Mouse (Mus musculus) stomach, embryonic 15.5 days (tissue): ENCODE data around the gene Aar2. TPM values are rescaled to one million over a fixed set of nuclear protein-coding genes. Genes with fewer than 3 reads are reported as not detected.
A peak's percentile ranks its signal among the peaks of the same experiment; 100 is the strongest.
"Not testable (repeated sequence)": the region's sequence is repeated elsewhere in the genome, so short reads cannot be mapped to it uniquely, and the experiment has no call there.

Experiments
- ATAC-seq: fragments of 200-750 bp; cut with Nextera tagmentation; 2 replicates; pipeline ENCODE4 v1.8.0; 2017; ENCODE audit warnings: low read depth, moderate number of reproducible peaks, moderate TSS enrichment; ENCODE audit not compliant: insufficient read depth, low FRiP score
- H3K27ac ChIP-seq: fragments of 300-500 bp; sonication (generic); 2 replicates; pipeline ENCODE4 v1.5.1; 2015; ENCODE audit warnings: mild to moderate bottlenecking, inconsistent platforms
- H3K27me3 ChIP-seq: fragments of 300-500 bp; sonication (generic); replicated peaks from 2 replicates; pipeline ENCODE4 v1.6.1; 2015; ENCODE audit warnings: inconsistent platforms
- H3K36me3 ChIP-seq: fragments of 300-500 bp; sonication (generic); 2 replicates; pipeline ENCODE4 v1.6.1; 2015; ENCODE audit warnings: inconsistent platforms
- H3K4me1 ChIP-seq: fragments of 300-500 bp; sonication (generic); 2 replicates; pipeline ENCODE4 v1.6.1; 2015; ENCODE audit warnings: inconsistent platforms
- H3K4me2 ChIP-seq: fragments of 300-500 bp; sonication (generic); 2 replicates; pipeline ENCODE4 v1.6.1; 2015; ENCODE audit warnings: mild to moderate bottlenecking, inconsistent platforms
- H3K4me3 ChIP-seq: fragments of 300-500 bp; sonication (generic); replicated peaks from 2 replicates; pipeline ENCODE4 v1.5.1; 2015; ENCODE audit warnings: inconsistent platforms
- H3K9ac ChIP-seq: fragments of 300-500 bp; sonication (generic); 2 replicates; pipeline ENCODE4 v1.6.1; 2015; ENCODE audit warnings: inconsistent platforms
- H3K9me3 ChIP-seq: fragments of 300-500 bp; sonication (generic); 2 replicates; pipeline ENCODE4 v1.6.1; 2016; ENCODE audit warnings: inconsistent platforms
- WGBS: fragments of 180-500 bp; shearing (Covaris S2); methylation state at CpG from one replicate; pipeline ENCODE4 v1.1.7; 2015; 5-methylcytosine and 5-hydroxymethylcytosine counted together
- polyA plus RNA-seq: library from polyadenylated mRNA; unstranded; fragments of >200 nt; fragmentation: Nextera tagmentation; extraction: Ambion mirVana; gene quantifications from 2 replicates; pipeline ENCODE4 v1.2.1, GENCODE M21; 2015

The Aar2 gene
- 28.0 and 30.5 TPM in 2 replicates for polyA plus RNA-seq

DNA sequence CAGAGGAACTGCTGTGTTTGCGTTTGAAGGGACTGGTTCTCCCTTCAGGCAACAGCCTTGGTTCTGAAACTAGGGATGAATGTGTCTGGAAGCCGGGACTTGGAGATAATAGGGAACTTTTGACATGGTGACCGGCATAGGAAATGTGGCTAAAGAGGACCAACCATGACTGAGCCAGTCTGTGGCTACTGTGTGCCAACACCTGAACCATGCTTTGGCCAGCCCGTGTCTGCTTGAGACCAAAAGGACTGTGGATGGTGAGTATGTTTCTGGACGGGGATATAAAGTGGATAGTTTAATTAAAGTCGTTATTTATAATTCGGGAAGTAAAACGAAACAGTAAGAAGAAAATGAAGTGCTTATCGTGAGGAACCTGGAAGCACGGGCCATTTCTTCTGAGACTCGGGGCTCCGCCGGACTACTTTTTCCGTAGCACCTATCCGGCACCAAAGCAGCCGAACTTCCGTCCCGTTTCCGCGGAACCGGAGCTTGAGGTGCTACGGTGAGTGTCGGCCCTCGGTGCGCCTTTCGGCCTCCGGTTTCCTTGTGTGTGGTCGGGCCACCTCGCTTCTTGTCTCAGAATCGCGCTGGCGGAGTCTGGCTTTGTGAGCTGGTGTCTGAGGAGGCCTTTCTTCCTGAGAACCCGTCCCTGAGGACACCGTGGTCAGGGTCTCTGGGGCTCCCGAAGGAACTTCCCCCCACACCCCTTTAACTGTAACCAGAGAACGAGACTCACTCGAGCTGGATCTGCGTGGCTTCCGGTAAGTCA lies at the start of gene Aar2:
Gene Aar2 (plus strand): TSS at position 462 of the 769 bp plus-strand sequence.
- H3K4me2 ChIP-seq = peak within 1 kb of the TSS; percentile 78
- no peaks in the 10 kb centered on the region for H3K9me3 ChIP-seq
- H3K27me3 ChIP-seq = no peaks in the 10 kb centered on the region
- 0 out of 2 replicates have a peak, but pooled peaks cover 5% of the 10 kb centered on the region for H3K4me1 ChIP-seq
- 5% methylated on average over 39 of the region's 39 CpGs for WGBS
- peak within 1 kb of the TSS; percentile 81 for H3K9ac ChIP-seq
- peak within 1 kb of the TSS; percentile 81 for H3K4me3 ChIP-seq
- H3K27ac ChIP-seq = peak within 1 kb of the TSS; percentile 82
- peaks cover 11% of the 10 kb centered on the region for H3K36me3 ChIP-seq
- ATAC-seq = peak; percentile 39; the same call in 1 of the 2 replicates

GRCm38 (mm10) chr2:156497915-156498314 lies 49.5 kb upstream of the Aar2 start:
- no peaks in the 10 kb centered on the region for H3K9me3 ChIP-seq
- H3K4me1 ChIP-seq = no peaks in the 10 kb centered on the region
- no peak overlapping the region for H3K9ac ChIP-seq
- no peaks in the 10 kb centered on the region for H3K27me3 ChIP-seq
- H3K36me3 ChIP-seq = peaks cover 25% of the 10 kb centered on the region; the same call in 1 of the 2 replicates
- no peak overlapping the region for H3K27ac ChIP-seq
- no peak overlapping the region for H3K4me3 ChIP-seq
- no peak overlapping the region for H3K4me2 ChIP-seq
- 50% methylated on average over 5 of the region's 5 CpGs for WGBS
- ATAC-seq = no peak; the same call in 1 of the 2 replicates

DNA sequence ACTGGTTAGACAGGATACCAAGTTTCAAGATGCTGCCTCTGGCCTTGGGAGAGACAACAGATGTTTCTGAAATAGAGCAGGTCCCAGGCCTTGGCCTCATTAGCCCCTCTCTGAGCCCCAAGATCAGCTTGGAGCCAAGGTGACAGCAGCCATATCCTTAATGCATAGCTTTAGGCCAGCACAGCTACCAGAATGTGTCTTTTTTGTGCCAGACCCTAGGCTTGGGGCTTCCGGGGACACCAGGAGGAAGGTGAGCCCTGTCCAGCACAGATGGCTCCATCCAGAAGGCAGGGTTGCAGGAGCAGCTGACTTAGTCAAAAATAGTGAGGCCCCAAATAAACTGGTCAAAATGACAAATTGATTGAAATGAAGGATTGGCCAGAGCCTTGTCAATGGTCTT lies 46.4 kb upstream of the Aar2 start:
- H3K36me3 ChIP-seq = peaks cover 25% of the 10 kb centered on the region; the same call in 1 of the 2 replicates
- H3K9me3 ChIP-seq = no peaks in the 10 kb centered on the region
- no peak for ATAC-seq
- no peaks in the 10 kb centered on the region for H3K27me3 ChIP-seq
- H3K4me3 ChIP-seq = no peak overlapping the region
- H3K4me1 ChIP-seq = no peaks in the 10 kb centered on the region
- no peak overlapping the region for H3K9ac ChIP-seq
- no peak overlapping the region for H3K27ac ChIP-seq
- 91% methylated on average over 1 of the region's 1 CpGs for WGBS
- H3K4me2 ChIP-seq = no peak overlapping the region

- ATAC-seq = no peak
- no peak overlapping the region for H3K9ac ChIP-seq
- H3K27ac ChIP-seq = no peak overlapping the region
- H3K27me3 ChIP-seq = no peaks in the 10 kb centered on the region
- WGBS = 82% methylated on average over 13 of the region's 13 CpGs
- no peak overlapping the region for H3K4me2 ChIP-seq
- H3K36me3 ChIP-seq = peaks cover 24% of the 10 kb centered on the region
- H3K4me3 ChIP-seq = no peak overlapping the region
- H3K4me1 ChIP-seq = no peaks in the 10 kb centered on the region
- H3K9me3 ChIP-seq = no peaks in the 10 kb centered on the region
These were observed 41.9 kb upstream of the Aar2 start for GRCm38 (mm10) chr2:156505533-156505932.

GRCm38 (mm10) chr2:156512028-156512427 lies 35.4 kb upstream of the Aar2 start:
- H3K4me2 ChIP-seq = no peak overlapping the region
- H3K9ac ChIP-seq = no peak overlapping the region
- H3K9me3 ChIP-seq = no peaks in the 10 kb centered on the region
- ATAC-seq = no peak
- H3K27ac ChIP-seq = no peak overlapping the region
- H3K4me1 ChIP-seq = no peaks in the 10 kb centered on the region
- WGBS = 71% methylated on average over 7 of the region's 7 CpGs
- H3K27me3 ChIP-seq = no peaks in the 10 kb centered on the region
- peaks cover 26% of the 10 kb centered on the region for H3K36me3 ChIP-seq
- H3K4me3 ChIP-seq = no peak overlapping the region

DNA sequence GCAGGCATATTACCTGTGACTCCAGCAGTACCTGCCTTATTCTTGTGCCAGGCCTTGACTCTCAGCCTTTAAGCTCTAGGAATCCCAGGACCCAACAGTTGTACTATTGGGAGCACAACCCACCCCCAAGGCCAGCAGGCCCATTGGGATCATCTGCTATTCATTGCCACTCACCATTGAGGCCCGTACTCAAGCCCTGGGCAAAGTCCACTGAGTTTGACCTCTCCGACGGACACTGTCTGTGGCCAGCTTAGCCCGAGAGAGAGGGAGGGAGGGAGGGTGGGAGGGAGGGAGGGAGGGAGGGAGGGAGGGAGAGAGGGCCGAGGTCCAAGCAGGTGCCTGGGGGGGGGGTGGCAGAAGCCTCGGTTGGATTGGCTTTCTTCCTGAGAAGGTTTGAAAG lies 34.8 kb upstream of the Aar2 start:
- no peak overlapping the region for H3K9ac ChIP-seq
- H3K4me2 ChIP-seq = no peak overlapping the region
- no peaks in the 10 kb centered on the region for H3K27me3 ChIP-seq
- ATAC-seq = no peak
- no peak overlapping the region for H3K4me3 ChIP-seq
- WGBS = 63% methylated on average over 4 of the region's 6 CpGs
- H3K4me1 ChIP-seq = no peaks in the 10 kb centered on the region
- no peak overlapping the region for H3K27ac ChIP-seq
- no peaks in the 10 kb centered on the region for H3K9me3 ChIP-seq
- H3K36me3 ChIP-seq = peaks cover 24% of the 10 kb centered on the region; the same call in 1 of the 2 replicates

DNA sequence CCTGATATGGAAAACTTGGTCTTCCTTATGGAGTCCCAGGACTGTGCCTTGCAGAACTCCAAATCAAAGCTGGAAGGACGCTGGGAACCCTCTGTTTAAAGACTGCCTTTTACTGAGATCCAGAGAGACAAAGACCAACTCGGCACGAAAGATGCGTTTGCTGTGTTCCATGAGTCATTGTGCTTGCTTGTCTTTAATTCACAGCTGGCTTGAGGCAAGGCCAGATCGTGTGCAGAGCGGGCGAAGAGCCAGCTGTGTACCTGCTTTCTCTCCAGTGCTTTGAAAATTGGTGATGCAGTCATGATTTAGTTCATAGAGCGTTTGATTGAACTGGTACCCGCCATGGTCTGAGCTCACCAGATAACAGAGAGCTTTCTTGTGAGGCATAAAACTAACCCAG lies 32.3 kb upstream of the Aar2 start:
- Histone ChIP-seq H3K27ac (no peak overlapping the region), H3K9me3 (no peaks in the 10 kb centered on the region), H3K9ac (no peak overlapping the region), H3K36me3 (peaks cover 14% of the 10 kb centered on the region; the same call in 1 of the 2 replicates), H3K4me1 (no peaks in the 10 kb centered on the region), H3K4me2 (no peak overlapping the region), H3K4me3 (no peak overlapping the region), H3K27me3 (no peaks in the 10 kb centered on the region)
- WGBS = 81% methylated on average over 9 of the region's 9 CpGs
- no peak for ATAC-seq

- no peaks in the 10 kb centered on the region for H3K9me3 ChIP-seq
These were observed 31.7 kb upstream of the Aar2 start for GRCm38 (mm10) chr2:156515565-156516185.

DNA sequence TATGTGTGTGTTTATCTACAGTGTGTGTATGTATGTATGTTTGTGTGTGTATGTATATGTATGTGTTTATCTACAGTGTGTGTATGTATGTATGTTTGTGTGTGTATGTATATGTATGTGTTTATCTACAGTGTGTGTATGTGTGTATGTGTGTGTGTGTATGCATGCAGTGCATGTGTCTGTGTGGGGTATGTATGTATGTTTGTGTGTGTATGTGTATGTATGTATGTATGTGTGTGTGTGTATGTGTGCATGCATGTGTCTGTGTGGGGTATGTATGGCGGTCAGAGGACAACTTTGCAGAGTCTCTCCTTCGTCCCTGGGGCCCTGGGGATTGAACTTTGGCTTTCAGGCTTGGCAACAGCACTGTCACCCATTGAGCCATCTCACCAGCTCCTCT lies 30.7 kb upstream of the Aar2 start:
- H3K27ac ChIP-seq, H3K4me1 ChIP-seq, H3K4me2 ChIP-seq, H3K4me3 ChIP-seq, H3K9me3 ChIP-seq, H3K27me3 ChIP-seq, H3K9ac ChIP-seq: not testable (repeated sequence)
- peaks cover 10% of the 10 kb centered on the region; the same call in 1 of the 2 replicates for H3K36me3 ChIP-seq
- peak; percentile 64; the same call in 1 of the 2 replicates for ATAC-seq
- WGBS = 68% methylated on average over 2 of the region's 2 CpGs

More at GRCm38 (mm10) chr2:156515565-156516185, 31.7 kb upstream of the Aar2 start:
- no peaks in the 10 kb centered on the region for H3K4me1 ChIP-seq
- no peak overlapping the region for H3K4me2 ChIP-seq
- H3K4me3 ChIP-seq = no peak overlapping the region
- no peaks in the 10 kb centered on the region for H3K27me3 ChIP-seq
- no peak overlapping the region for H3K27ac ChIP-seq
- no peak for ATAC-seq
- 19% methylated on average over 7 of the region's 7 CpGs for WGBS
- peaks cover 11% of the 10 kb centered on the region; the same call in 1 of the 2 replicates for H3K36me3 ChIP-seq
- H3K9ac ChIP-seq = no peak overlapping the region

DNA sequence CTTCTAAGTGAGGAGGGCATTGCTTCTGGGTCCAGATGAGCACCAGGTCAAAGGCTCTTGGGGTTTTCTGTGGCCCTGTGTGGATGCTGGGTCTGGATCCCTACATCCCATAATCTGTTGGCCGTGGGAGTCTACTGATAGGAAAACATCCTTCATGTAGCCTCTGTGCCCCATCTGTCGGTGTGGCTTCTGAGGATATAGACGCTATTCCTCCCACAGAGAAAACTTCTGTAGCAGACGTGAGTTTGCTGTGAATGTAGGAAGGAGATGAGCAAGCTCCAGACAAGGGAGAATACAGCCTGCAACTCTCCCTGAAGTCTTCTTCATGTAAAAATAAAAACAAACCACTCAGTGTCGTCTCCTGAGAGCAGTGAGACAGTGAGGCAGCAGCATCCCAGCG lies 29.1 kb upstream of the Aar2 start:
- H3K4me1 ChIP-seq = no peaks in the 10 kb centered on the region
- no peak for ATAC-seq
- WGBS = 74% methylated on average over 6 of the region's 6 CpGs
- no peaks in the 10 kb centered on the region for H3K9me3 ChIP-seq
- no peak overlapping the region for H3K9ac ChIP-seq
- H3K27ac ChIP-seq = no peak overlapping the region
- H3K4me3 ChIP-seq = no peak overlapping the region
- no peak overlapping the region for H3K4me2 ChIP-seq
- no peaks in the 10 kb centered on the region for H3K27me3 ChIP-seq
- H3K36me3 ChIP-seq = peaks cover 7% of the 10 kb centered on the region; the same call in 1 of the 2 replicates

DNA sequence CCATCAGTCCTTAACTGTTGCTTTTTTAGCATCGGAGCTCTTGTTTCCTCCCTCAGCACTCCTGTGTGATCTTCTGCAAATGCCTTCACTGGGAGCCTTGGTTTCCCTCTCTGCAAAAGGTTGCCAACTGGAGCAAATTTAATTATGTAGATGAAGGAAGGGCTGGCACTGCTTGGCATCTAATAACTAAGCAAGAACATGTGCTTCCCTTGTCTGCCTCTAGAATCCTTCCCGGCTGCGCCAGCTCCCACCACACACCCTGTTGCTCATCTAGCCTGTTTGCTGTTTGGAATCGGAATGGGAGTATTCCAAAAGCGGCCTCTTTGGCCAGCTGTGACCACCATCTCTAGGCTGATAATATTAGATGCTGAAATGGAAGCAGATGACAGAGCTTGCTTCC lies 27.8 kb upstream of the Aar2 start:
- no peaks in the 10 kb centered on the region for H3K9me3 ChIP-seq
- 89% methylated on average over 5 of the region's 5 CpGs for WGBS
- no peaks in the 10 kb centered on the region for H3K4me1 ChIP-seq
- no peak overlapping the region for H3K27ac ChIP-seq
- no peaks in the 10 kb centered on the region for H3K27me3 ChIP-seq
- peaks cover 3% of the 10 kb centered on the region; the same call in 1 of the 2 replicates for H3K36me3 ChIP-seq
- ATAC-seq = no peak
- H3K4me2 ChIP-seq = no peak overlapping the region
- H3K9ac ChIP-seq = no peak overlapping the region
- H3K4me3 ChIP-seq = no peak overlapping the region

GRCm38 (mm10) chr2:156522994-156523393 lies 24.4 kb upstream of the Aar2 start:
- Histone ChIP-seq H3K9ac (no peak overlapping the region), H3K27me3 (no peaks in the 10 kb centered on the region), H3K4me3 (no peak overlapping the region), H3K4me2 (no peak overlapping the region), H3K9me3 (no peaks in the 10 kb centered on the region), H3K36me3 (peaks cover 3% of the 10 kb centered on the region; the same call in 1 of the 2 replicates), H3K4me1 (no peaks in the 10 kb centered on the region), H3K27ac (no peak overlapping the region)
- WGBS = 88% methylated on average over 11 of the region's 11 CpGs
- no peak for ATAC-seq
